Mouse (Mus musculus) T-cell, adult 2 months (primary cell): ENCODE results near the gene Bahcc1.
A peak's percentile ranks its signal among the peaks of the same experiment; 100 is the strongest.

ENCODE experiments used
- DNase-seq: peaks from one replicate; pipeline ENCODE4 v3.0.0; 2022; ENCODE audit warnings: low spot score

The Bahcc1 gene

GRCm38 (mm10) chr11:120260769-120261150 is 28.0 kb downstream of the Bahcc1 start:
- DNase-seq, result no peak

GRCm38 (mm10) chr11:120261416-120262355 is 28.9 kb downstream of the Bahcc1 start:
- peak; percentile 10 for DNase-seq

DNA sequence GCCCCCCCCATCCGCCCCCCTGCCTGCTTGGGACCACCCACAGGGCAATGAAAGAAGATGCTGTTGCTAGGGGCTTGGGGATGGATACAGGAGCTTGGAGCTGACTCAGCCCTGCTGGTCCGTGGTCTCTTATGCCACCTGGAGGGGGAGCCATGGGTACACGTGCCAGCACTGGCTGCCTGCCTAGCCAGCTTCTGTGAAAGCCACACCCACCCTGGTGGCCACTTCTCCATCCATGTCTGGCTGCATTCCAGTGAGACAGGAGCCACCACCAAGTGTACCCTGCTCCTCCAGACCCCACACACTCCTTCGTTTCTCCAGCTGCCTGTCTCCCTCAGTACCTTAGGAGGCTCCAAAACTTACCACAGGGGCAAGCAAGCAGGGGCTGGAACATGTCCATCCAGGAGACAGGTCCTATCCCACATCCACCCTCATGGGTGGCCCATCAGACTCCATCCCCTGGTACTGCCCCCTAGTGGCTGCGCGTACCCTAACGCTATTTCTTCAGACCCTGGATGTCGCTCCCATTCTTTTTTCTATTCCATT is 29.7 kb downstream of the Bahcc1 start:
- DNase-seq, result peak; percentile 30

GRCm38 (mm10) chr11:120263176-120263575 is 30.4 kb downstream of the Bahcc1 start:
- no peak for DNase-seq

- no peak for DNase-seq
Observed at GRCm38 (mm10) chr11:120264008-120264407, 31.3 kb downstream of the Bahcc1 start.

- no peak for DNase-seq
Observed at GRCm38 (mm10) chr11:120265458-120265857, 32.7 kb downstream of the Bahcc1 start.

- no peak for DNase-seq
Observed at GRCm38 (mm10) chr11:120266259-120266758, 33.6 kb downstream of the Bahcc1 start.

GRCm38 (mm10) chr11:120267274-120267673 is 34.5 kb downstream of the Bahcc1 start:
- DNase-seq, result no peak

- no peak for DNase-seq
Observed at GRCm38 (mm10) chr11:120267676-120268075, 34.9 kb downstream of the Bahcc1 start.

- no peak for DNase-seq
Observed at GRCm38 (mm10) chr11:120268195-120268967, 35.6 kb downstream of the Bahcc1 start.

DNA sequence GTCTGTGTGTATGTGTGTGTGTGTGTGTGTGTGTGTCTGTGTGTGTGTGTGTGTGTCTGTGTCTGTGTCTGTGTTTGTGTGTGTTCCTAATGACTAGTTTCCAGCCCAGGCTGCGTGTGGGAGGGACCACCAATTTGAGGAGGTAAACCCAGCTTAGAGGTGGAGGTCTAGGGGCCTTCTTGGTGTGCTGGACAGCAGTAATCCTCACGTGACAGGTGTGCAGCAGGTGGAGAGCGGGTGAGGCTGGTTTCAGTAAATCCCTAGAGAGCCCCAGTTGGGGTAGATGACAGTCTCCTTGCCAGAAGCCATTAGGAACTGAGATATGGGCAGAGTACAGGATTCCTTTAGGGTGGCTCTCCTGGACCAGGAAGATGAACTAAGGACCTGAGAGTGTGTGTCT is 36.3 kb downstream of the Bahcc1 start:
- DNase-seq, result no peak

GRCm38 (mm10) chr11:120269498-120270104 is 36.9 kb downstream of the Bahcc1 start:
- no peak for DNase-seq

DNA sequence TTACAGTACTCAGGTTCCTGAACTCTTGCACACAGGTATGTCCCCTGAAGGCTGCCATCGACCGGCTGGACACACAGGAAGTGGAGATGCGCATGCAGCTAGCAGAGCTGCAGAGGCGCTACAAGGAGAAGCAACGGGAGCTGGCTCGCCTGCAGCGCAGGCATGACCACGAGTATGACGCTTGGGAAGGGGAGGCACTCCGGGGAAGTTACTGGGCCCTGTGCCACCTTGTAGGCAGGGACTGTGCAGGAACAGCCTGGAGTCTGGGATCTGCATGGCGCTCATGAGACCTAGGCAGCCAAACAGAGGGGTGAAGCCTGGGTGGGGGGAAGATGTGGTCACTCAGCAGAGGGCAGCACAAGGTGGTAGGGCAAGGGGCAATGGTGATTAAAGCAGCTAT is 46.6 kb downstream of the Bahcc1 start:
- no peak for DNase-seq

GRCm38 (mm10) chr11:120280281-120280773 is 47.6 kb downstream of the Bahcc1 start:
- no peak for DNase-seq

DNA sequence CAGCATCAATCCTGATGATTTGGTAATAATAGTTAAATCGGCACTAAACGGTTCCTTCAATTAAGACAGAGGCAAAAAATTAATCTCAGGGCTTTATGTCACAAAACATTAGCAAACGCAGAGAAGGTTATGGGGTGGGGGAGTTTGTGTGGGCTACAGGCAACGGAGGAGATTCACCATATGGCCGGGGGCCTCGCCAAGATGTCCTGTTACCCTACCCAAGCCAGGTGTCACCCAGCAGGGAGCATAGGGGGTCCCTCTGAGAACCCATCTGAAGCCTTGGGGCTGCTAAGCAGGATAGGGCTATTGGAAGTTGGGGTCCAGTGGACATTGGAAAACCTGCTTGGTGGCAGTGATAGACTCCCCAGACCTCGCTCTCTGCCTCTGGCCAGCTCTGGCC is 48.0 kb downstream of the Bahcc1 start:
- DNase-seq, result no peak

GRCm38 (mm10) chr11:120281197-120281596 is 48.5 kb downstream of the Bahcc1 start:
- no peak for DNase-seq

GRCm38 (mm10) chr11:120283542-120283941 is 50.8 kb downstream of the Bahcc1 start:
- no peak for DNase-seq

DNA sequence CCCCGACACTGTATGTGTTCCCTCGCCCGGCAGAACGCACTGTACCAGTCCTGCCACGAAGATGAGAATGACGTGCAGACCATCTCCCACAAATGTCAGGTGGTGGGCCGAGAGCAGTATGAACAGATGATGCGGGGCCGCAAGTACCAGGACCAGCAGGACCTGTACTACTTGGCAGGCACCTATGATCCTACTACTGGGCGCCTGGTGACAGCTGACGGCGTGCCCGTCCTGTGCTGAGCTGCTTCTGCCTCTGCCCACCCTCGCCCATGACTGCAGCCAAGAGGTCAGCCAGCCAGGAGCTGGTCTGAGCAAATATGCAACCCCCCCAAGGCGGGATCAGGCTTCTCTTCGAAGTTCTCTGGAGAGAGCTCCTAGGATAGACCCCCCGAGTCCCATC is 56.9 kb downstream of the Bahcc1 start:
- no peak for DNase-seq

DNA sequence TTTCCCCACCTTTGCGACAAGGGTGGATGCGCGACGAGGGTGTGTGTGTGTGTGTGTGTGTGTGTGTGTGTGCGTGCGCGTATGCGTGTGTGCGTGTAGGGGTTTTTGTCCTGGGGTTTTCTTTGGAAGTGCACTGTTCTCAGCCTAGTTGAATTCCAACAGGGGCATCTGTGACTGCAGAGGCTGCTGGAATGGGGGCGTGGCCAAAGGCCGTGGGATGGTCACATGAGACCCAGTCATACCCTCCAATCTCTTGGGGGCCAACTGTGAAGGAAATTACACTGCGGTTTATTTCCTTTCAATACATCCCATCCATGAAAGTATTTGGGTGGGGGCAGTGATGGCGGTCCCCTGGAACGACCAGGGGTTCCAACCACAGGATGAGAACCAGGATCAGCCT is 57.5 kb downstream of the Bahcc1 start:
- DNase-seq, result no peak

DNA sequence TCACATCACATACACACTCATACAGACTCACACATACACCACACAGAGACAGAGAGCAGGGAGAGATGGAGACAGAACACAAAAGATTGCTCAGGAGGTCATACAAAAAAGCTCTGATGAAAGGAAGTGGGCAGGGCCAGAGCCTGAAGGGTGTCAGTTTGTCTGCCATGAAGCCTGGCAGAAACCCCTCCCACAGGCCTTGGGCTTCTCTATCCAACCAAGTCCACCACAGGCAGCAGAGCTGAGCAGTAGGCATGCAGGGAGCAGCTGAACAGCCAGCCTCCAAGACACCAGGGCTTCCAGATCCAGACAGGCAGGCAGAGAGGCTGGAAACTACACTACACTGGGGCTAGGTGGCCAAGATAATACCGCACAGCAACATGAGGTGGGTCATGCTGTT is 61.0 kb downstream of the Bahcc1 start:
- no peak for DNase-seq

DNA sequence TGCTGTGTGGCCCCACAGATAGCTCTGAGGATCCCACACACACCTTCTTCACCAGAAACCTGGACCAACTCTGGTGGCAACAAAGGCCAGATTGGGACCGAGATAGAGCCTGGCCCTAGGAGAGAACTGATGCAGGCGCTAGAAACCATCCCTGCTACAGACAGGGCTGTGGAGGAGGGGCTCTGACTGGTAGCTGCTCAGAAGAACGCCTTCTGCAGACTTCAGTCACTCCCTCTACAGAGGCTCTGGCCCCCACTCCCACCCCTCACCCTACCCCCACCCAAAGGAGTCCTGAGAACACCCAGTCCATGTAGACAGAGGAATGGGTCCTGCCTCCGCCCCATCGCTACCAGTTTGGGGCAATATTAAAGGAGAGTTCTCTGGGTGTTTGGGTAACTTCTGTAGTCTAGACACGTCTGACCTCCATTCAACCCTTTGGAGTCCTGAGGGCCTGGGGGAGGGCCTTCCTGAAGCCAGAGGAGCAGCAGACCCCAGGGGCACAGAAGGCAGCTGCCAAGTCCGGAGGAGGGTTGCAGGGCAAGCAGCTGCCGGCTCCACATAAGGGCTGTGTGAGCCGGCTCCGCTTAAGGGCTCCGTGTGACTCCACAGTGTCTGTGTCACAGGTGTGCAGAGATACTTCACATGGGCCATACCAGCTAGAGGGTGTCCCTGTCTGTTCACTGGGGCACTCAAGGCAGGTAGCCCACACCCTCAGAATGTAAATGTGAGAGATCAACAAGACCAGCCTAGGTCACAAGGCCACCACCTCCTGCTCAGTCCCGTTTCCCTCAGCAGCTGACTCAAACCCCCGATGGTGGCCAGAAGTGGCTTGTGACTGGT is 63.8 kb downstream of the Bahcc1 start:
- DNase-seq, result no peak
